ENCODE assay signal across 10 mouse cellular contexts in genomic region chr1:54118342-54118973, GRCm38 (mm10).
DNase-seq lines count a peak whose midpoint lies in the region; ATAC-seq and TF ChIP-seq lines count a peak whose summit lies in the region.
"Had no signal": no experiment of that assay in that cellular context is flagged by ENCODE, and none has a peak within 500 bp of the region (broad histone marks: within the 10 kb centered on the region; RNA-seq: fewer than 3 reads in every experiment).

No protein-coding gene starts in this region.

- no peak for TF ChIP-seq POLR2A in brain, embryonic 14.5 days (IDR thresholded peaks at IDR 0.05; ENCODE audit: borderline replicate concordance, extremely low read depth, insufficient read depth, insufficient read length, poor library complexity, severe bottlenecking)

- ATAC-seq in heart, embryonic 16.5 days (replicated peaks; ENCODE audit: extremely low read depth, insufficient read depth, low FRiP score), result no peak
- ATAC-seq in limb, embryonic 13.5 days (ENCODE audit: low FRiP score, low read depth), result no peak; the same call in 1 of the 2 replicates
- ATAC-seq: midbrain, embryonic 13.5 days had no signal

- H3K27ac ChIP-seq in heart, embryonic 16.5 days (ENCODE audit: low read length), result 0 out of 2 replicates have a peak overlapping the region, but pooled peaks have one; percentile 31
- H3K27ac ChIP-seq in limb, embryonic 13.5 days, result peak overlapping the region; percentile 55; the same call in 1 of the 2 replicates
- H3K27ac ChIP-seq: kidney, postnatal 0 days; midbrain, embryonic 13.5 days had no signal

- 54% methylated on average over 8 of the region's 8 CpGs for WGBS in heart, embryonic 16.5 days
- 49% methylated on average over 8 of the region's 8 CpGs for WGBS in limb, embryonic 13.5 days

- H3K9ac ChIP-seq in heart, embryonic 16.5 days (ENCODE audit: low read length), result no peak overlapping the region
- no peak overlapping the region for H3K9ac ChIP-seq in limb, embryonic 13.5 days
- H3K9ac ChIP-seq: midbrain, embryonic 13.5 days had no signal

- no peaks in the 10 kb centered on the region for H3K9me3 ChIP-seq in heart, embryonic 16.5 days (replicated peaks; ENCODE audit: control insufficient read depth, low read length)
- no peaks in the 10 kb centered on the region for H3K9me3 ChIP-seq in limb, embryonic 13.5 days
- H3K9me3 ChIP-seq: midbrain, embryonic 13.5 days had no signal

- no peaks in the 10 kb centered on the region for H3K36me3 ChIP-seq in heart, embryonic 16.5 days (ENCODE audit: control insufficient read depth, insufficient read depth)
- H3K36me3 ChIP-seq in limb, embryonic 13.5 days, result no peaks in the 10 kb centered on the region
- H3K36me3 ChIP-seq: midbrain, embryonic 13.5 days had no signal

- H3K4me2 ChIP-seq in heart, embryonic 16.5 days (ENCODE audit: low read depth, low read length), result 0 out of 2 replicates have a peak overlapping the region, but pooled peaks have one; percentile 9
- H3K4me2 ChIP-seq in limb, embryonic 13.5 days (replicated peaks), result no peak overlapping the region
- H3K4me2 ChIP-seq: midbrain, embryonic 13.5 days had no signal

- H3K4me1 ChIP-seq in heart, embryonic 16.5 days (ENCODE audit: control insufficient read depth, insufficient read depth, low read length), result peaks cover 12% of the 10 kb centered on the region
- peaks cover 20% of the 10 kb centered on the region for H3K4me1 ChIP-seq in limb, embryonic 13.5 days

- DNase-seq in heart, postnatal 25 days (ENCODE audit: low spot score), result no peak
- DNase-seq in brain, embryonic 14.5 days (ENCODE audit: low read depth), result peak; percentile 15
- DNase-seq in frontal cortex, postnatal 14 days (ENCODE audit: low spot score in 2 of 2), result peak; percentile 37 to 41
- DNase-seq in kidney, postnatal 36 days, result no peak
- no peak for DNase-seq in B cell, adult 2 months
- DNase-seq in adrenal gland, postnatal 25 days, result no peak

- intact Hi-C loops in heart, postnatal 25 days (cut with DNase I), result no loop called here

- no peak overlapping the region for H3K4me3 ChIP-seq in heart, embryonic 16.5 days (ENCODE audit: low read length)
- no peak overlapping the region for H3K4me3 ChIP-seq in limb, embryonic 13.5 days
- H3K4me3 ChIP-seq: midbrain, embryonic 13.5 days had no signal

- no peaks in the 10 kb centered on the region for H3K27me3 ChIP-seq in heart, embryonic 16.5 days (ENCODE audit: control insufficient read depth, insufficient read depth, low read length)
- H3K27me3 ChIP-seq in limb, embryonic 13.5 days, result no peaks in the 10 kb centered on the region
- H3K27me3 ChIP-seq: midbrain, embryonic 13.5 days had no signal

- TF ChIP-seq CTCF in brain, embryonic 14.5 days (IDR thresholded peaks at IDR 0.05; ENCODE audit: borderline replicate concordance, extremely low read depth, insufficient read depth, insufficient read length), result no peak

Comparison
In these comparisons a context has a peak if more than half of its experiments do, and no peak if none do; other contexts are left out.
1. DNase-seq: peak in brain, embryonic 14.5 days (single experiment) and frontal cortex, postnatal 14 days (2 of 2); none in heart, postnatal 25 days (single experiment), kidney, postnatal 36 days (0 of 2), B cell, adult 2 months (0 of 2) and adrenal gland, postnatal 25 days (single experiment).